14 mouse cellular contexts compared by ENCODE assay signal in genomic region chr14:20970389-20970788, GRCm38 (mm10). TPM values are rescaled to one million over a fixed set of nuclear protein-coding genes. Genes with fewer than 3 reads are reported as not detected.
A peak's percentile ranks its signal among the peaks of the same experiment; 100 is the strongest.
DNase-seq lines count a peak whose midpoint lies in the region; ATAC-seq and TF ChIP-seq lines count a peak whose summit lies in the region.
"Had no signal": no experiment of that assay in that cellular context is flagged by ENCODE, and none has a peak within 500 bp of the region (broad histone marks: within the 10 kb centered on the region; RNA-seq: fewer than 3 reads in every experiment).

No protein-coding gene starts in this region.

- no peak for TF ChIP-seq POLR2A in liver, adult 2 months (IDR thresholded peaks at IDR 0.05; ENCODE audit: extremely low read depth, insufficient read depth, low read length)

- H3K9ac ChIP-seq in liver, adult 2 months (ENCODE audit: low read depth, low read length) = no peak overlapping the region
- no peak overlapping the region for H3K9ac ChIP-seq in liver, embryonic 12.5 days
- H3K9ac ChIP-seq: embryonic facial prominence, embryonic 12.5 days had no signal

- no peak for ATAC-seq in liver, embryonic 12.5 days

- peaks cover 9% of the 10 kb centered on the region; the same call in 1 of the 2 replicates for H3K79me2 ChIP-seq in liver, adult 2 months (ENCODE audit: control insufficient read depth, insufficient read depth, low read length)

- peaks cover 16% of the 10 kb centered on the region for H3K4me1 ChIP-seq in heart, embryonic 10.5 days
- peaks cover 14% of the 10 kb centered on the region for H3K4me1 ChIP-seq in liver, adult 2 months (ENCODE audit: control insufficient read depth, insufficient read depth, low read length)
- H3K4me1 ChIP-seq in liver, embryonic 12.5 days = peaks cover 7% of the 10 kb centered on the region; the same call in 1 of the 2 replicates
- H3K4me1 ChIP-seq: embryonic facial prominence, embryonic 12.5 days; limb, embryonic 10.5 days had no signal

- no peaks in the 10 kb centered on the region for H3K9me3 ChIP-seq in heart, embryonic 10.5 days
- H3K9me3 ChIP-seq in liver, embryonic 12.5 days (replicated peaks) = no peaks in the 10 kb centered on the region
- H3K9me3 ChIP-seq: embryonic facial prominence, embryonic 12.5 days; G1E; limb, embryonic 10.5 days had no signal

- no peak for TF ChIP-seq CTCF in liver, adult 2 months (IDR thresholded peaks at IDR 0.05; ENCODE audit: low read depth, low read length)

- no peak overlapping the region for H3K4me3 ChIP-seq in heart, embryonic 10.5 days
- no peak overlapping the region for H3K4me3 ChIP-seq in liver, adult 2 months (ENCODE audit: insufficient read depth, low read depth, low read length)
- H3K4me3 ChIP-seq in liver, embryonic 12.5 days = no peak overlapping the region
- H3K4me3 ChIP-seq: embryonic facial prominence, embryonic 12.5 days; limb, embryonic 10.5 days; myocyte had no signal

- WGBS in heart, embryonic 10.5 days = 62% methylated on average over 6 of the region's 6 CpGs
- WGBS in liver, adult 2 months = 15% methylated on average over 6 of the region's 6 CpGs
- WGBS in liver, embryonic 12.5 days (ENCODE audit: insufficient replicate concordance) = 74% methylated on average over 6 of the region's 6 CpGs

- H3K27ac ChIP-seq in heart, embryonic 10.5 days = no peak overlapping the region
- H3K27ac ChIP-seq in liver, adult 2 months (replicated peaks; ENCODE audit: insufficient read depth, low read depth, low read length) = peak overlapping the region; percentile 1; the same call in 1 of the 2 replicates
- no peak overlapping the region for H3K27ac ChIP-seq in liver, embryonic 12.5 days
- H3K27ac ChIP-seq: embryonic facial prominence, embryonic 12.5 days; limb, embryonic 10.5 days had no signal

- no peak overlapping the region for H3K4me2 ChIP-seq in liver, embryonic 12.5 days
- H3K4me2 ChIP-seq: embryonic facial prominence, embryonic 12.5 days had no signal

- 0 out of 2 replicates have a peak, but pooled peaks cover 4% of the 10 kb centered on the region for H3K36me3 ChIP-seq in heart, embryonic 10.5 days
- H3K36me3 ChIP-seq in liver, adult 2 months (ENCODE audit: control insufficient read depth, insufficient read depth, low read length) = no peaks in the 10 kb centered on the region; the same call in 1 of the 2 replicates
- H3K36me3 ChIP-seq in liver, embryonic 12.5 days = peaks cover 11% of the 10 kb centered on the region
- H3K36me3 ChIP-seq: embryonic facial prominence, embryonic 12.5 days; limb, embryonic 10.5 days had no signal

- peak; percentile 37 to 39 for DNase-seq in heart, adult 18-20 months
- no peak for DNase-seq in heart, embryonic 10.5 days (ENCODE audit: low spot score)
- DNase-seq in liver, adult 2 months (ENCODE audit: extremely low read depth, low read depth, low spot score) = peak; percentile 85
- peak; percentile 80 to 81 for DNase-seq in adrenal gland, postnatal 36 days
- DNase-seq in kidney, postnatal 14 days = peak; percentile 39
- no peak for DNase-seq in right cerebral cortex, postnatal 36 days (ENCODE audit: low spot score in 2 of 2)
- no peak for DNase-seq in thymus, postnatal 10 days (ENCODE audit: low spot score in 2 of 2)
- DNase-seq: gastrocnemius, postnatal 25 days; right cerebral cortex, postnatal 14 days had no signal

- no peaks in the 10 kb centered on the region for H3K27me3 ChIP-seq in heart, embryonic 10.5 days (ENCODE audit: insufficient read depth, poor library complexity, severe bottlenecking)
- no peaks in the 10 kb centered on the region for H3K27me3 ChIP-seq in liver, adult 2 months (ENCODE audit: control insufficient read depth, insufficient read depth, low read length)
- H3K27me3 ChIP-seq in liver, embryonic 12.5 days (replicated peaks) = no peaks in the 10 kb centered on the region
- H3K27me3 ChIP-seq: embryonic facial prominence, embryonic 12.5 days had no signal

RNA-seq across cellular contexts. Expression of gene Vcl, which starts 41.2 kb away (rescaled TPM):
- total RNA-seq in heart, adult 18-20 months (2021) = 100 to 1,000 TPM; 105 to 116 TPM
- polyA plus RNA-seq in heart, embryonic 10.5 days (2016; fragmentation: Nextera tagmentation; extraction: Ambion mirVana) = 68.9 and 94.1 TPM in 2 replicates
- total RNA-seq in liver, adult 2 months (2014; rRNA removed) = 12.1 and 13.6 TPM in 2 replicates
- 7.9 and 9.5 TPM in 2 replicates for polyA plus RNA-seq in liver, adult 2 months (2012; rRNA removed)
- polyA plus RNA-seq in liver, embryonic 12.5 days (2016; fragmentation: Nextera tagmentation; extraction: Ambion mirVana) = 36.0 and 37.7 TPM in 2 replicates
- 100 to 1,000 TPM in 1 of 2 experiments, 10 to 100 TPM in 1; 85.0 to 147 TPM for total RNA-seq in adrenal gland, postnatal 36 days (2021)

Comparison
In these comparisons a context has a peak if more than half of its experiments do, and no peak if none do; other contexts are left out.
1. DNase-seq: peak in heart, adult 18-20 months (2 of 2), liver, adult 2 months (single experiment), adrenal gland, postnatal 36 days (2 of 2) and kidney, postnatal 14 days (single experiment); none in heart, embryonic 10.5 days (single experiment), right cerebral cortex, postnatal 36 days (0 of 2) and thymus, postnatal 10 days (0 of 2).